Mouse (Mus musculus): ENCODE measurements around the gene Gm28308. TPM values are rescaled to one million over a fixed set of nuclear protein-coding genes. Genes with fewer than 3 reads are reported as not detected.

Gene Gm28308
- total and polyA plus RNA-seq, 3 experiments: not detected

GRCm38 (mm10) chr6:52166431-52167077 is 46.6 kb downstream of the Gm28308 start:
- H3K27ac ChIP-seq (ENCODE audit: control insufficient read depth, low read depth, low read length): no peak overlapping the region

GRCm38 (mm10) chr6:52165441-52166370 is 47.4 kb downstream of the Gm28308 start:
- DNase-seq (ENCODE audit: low read depth, low spot score): no peak
- Histone ChIP-seq H3K4me1 (ENCODE audit: control insufficient read depth in 1 of 2, insufficient read depth in 2 of 2, low read length in 2 of 2) (no peaks in the 10 kb centered on the region), H3K27me3 (ENCODE audit: control insufficient read depth in 1 of 2, insufficient read depth in 2 of 2, low read length in 2 of 2) (no peaks in the 10 kb centered on the region), H3K79me2 (ENCODE audit: control insufficient read depth, insufficient read depth, low read length, poor library complexity) (no peaks in the 10 kb centered on the region), H3K36me3 (ENCODE audit: control insufficient read depth in 1 of 2, insufficient read depth in 2 of 2, low read length in 2 of 2) (no peaks in the 10 kb centered on the region), H3K4me3 (ENCODE audit: control insufficient read depth in 1 of 2, insufficient read depth in 1 of 2, low read depth in 2 of 2, low read length in 2 of 2) (no peak overlapping the region), H3K9ac (ENCODE audit: control insufficient read depth, low read depth, low read length, poor library complexity, severe bottlenecking) (no peak overlapping the region), H3K27ac (ENCODE audit: control insufficient read depth, low read depth, low read length) (no peak overlapping the region), H3K9me3 (replicated peaks; ENCODE audit: insufficient read depth, low read length) (no peaks in the 10 kb centered on the region)
- TF ChIP-seq BHLHE40 (IDR thresholded peaks at IDR 0.05; ENCODE audit: borderline replicate concordance, low read depth, low read length) (no peak), ZKSCAN1 (IDR thresholded peaks at IDR 0.05; ENCODE audit: low read depth, low read length) (no peak)

More at GRCm38 (mm10) chr6:52166431-52167077, 46.6 kb downstream of the Gm28308 start:
- Histone ChIP-seq H3K36me3 (ENCODE audit: control insufficient read depth in 1 of 2, insufficient read depth in 2 of 2, low read length in 2 of 2) (no peaks in the 10 kb centered on the region), H3K4me3 (ENCODE audit: control insufficient read depth in 1 of 2, insufficient read depth in 1 of 2, low read depth in 2 of 2, low read length in 2 of 2) (no peak overlapping the region), H3K4me1 (ENCODE audit: control insufficient read depth in 1 of 2, insufficient read depth in 2 of 2, low read length in 2 of 2) (no peaks in the 10 kb centered on the region), H3K27me3 (ENCODE audit: control insufficient read depth in 1 of 2, insufficient read depth in 2 of 2, low read length in 2 of 2) (no peaks in the 10 kb centered on the region), H3K9me3 (replicated peaks; ENCODE audit: insufficient read depth, low read length) (no peaks in the 10 kb centered on the region), H3K79me2 (ENCODE audit: control insufficient read depth, insufficient read depth, low read length, poor library complexity) (no peaks in the 10 kb centered on the region), H3K9ac (ENCODE audit: control insufficient read depth, low read depth, low read length, poor library complexity, severe bottlenecking) (no peak overlapping the region)
- no peak for DNase-seq (ENCODE audit: low read depth, low spot score)
- TF ChIP-seq MAZ (IDR thresholded peaks at IDR 0.05; ENCODE audit: low read depth, low read length) (no peak), ZMIZ1 (IDR thresholded peaks at IDR 0.05; ENCODE audit: low read depth, low read length) (no peak), TBP (IDR thresholded peaks at IDR 0.05; ENCODE audit: low read depth, low read length) (no peak), MYC (IDR thresholded peaks at IDR 0.05; ENCODE audit: low read depth, low read length) (no peak), MXI1 (IDR thresholded peaks at IDR 0.05; ENCODE audit: low read depth, low read length) (no peak), POLR2AphosphoS2 (IDR thresholded peaks at IDR 0.05; ENCODE audit: low read length) (no peak), MAFK (IDR thresholded peaks at IDR 0.05; ENCODE audit: borderline replicate concordance, low read depth, low read length) (no peak), GABPA (IDR thresholded peaks at IDR 0.05; ENCODE audit: low read depth, low read length) (no peak), NRF1 (IDR thresholded peaks at IDR 0.05; ENCODE audit: insufficient read depth, low read depth, low read length, poor library complexity, severe bottlenecking) (no peak), KAT2A (conservative IDR thresholded peaks at IDR 0.05; ENCODE audit: low read depth, low read length) (no peak), CHD2 (IDR thresholded peaks at IDR 0.05; ENCODE audit: low read length) (no peak), TAL1 (IDR thresholded peaks at IDR 0.05; ENCODE audit: low read length) (no peak), UBTF (IDR thresholded peaks at IDR 0.05; ENCODE audit: borderline replicate concordance, insufficient read depth, low read depth, low read length) (no peak), GATA1 (IDR thresholded peaks at IDR 0.05; ENCODE audit: low read depth, low read length) (no peak), ZC3H11A (IDR thresholded peaks at IDR 0.05; ENCODE audit: low read depth, low read length) (no peak)
